Mouse (Mus musculus): ENCODE results near the gene Kdm6a. TPM values are rescaled to one million over a fixed set of nuclear protein-coding genes. Genes with fewer than 3 reads are reported as not detected.

The Kdm6a gene
- total and polyA plus RNA-seq, 3 experiments = 19.6 to 20.1 TPM; not detected in 1

GRCm38 (mm10) chrX:18165121-18165520 is 2.7 kb downstream of the Kdm6a start (continued):
- no peak for TF ChIP-seq BHLHE40 (IDR thresholded peaks at IDR 0.05; ENCODE audit: borderline replicate concordance, low read depth, low read length)
- TF ChIP-seq CHD2 (IDR thresholded peaks at IDR 0.05; ENCODE audit: low read length) = no peak
- TF ChIP-seq POLR2AphosphoS5 (IDR thresholded peaks at IDR 0.05; ENCODE audit: borderline replicate concordance, low read depth, low read length) = no peak
- TF ChIP-seq SIN3A (IDR thresholded peaks at IDR 0.05; ENCODE audit: low read length) = peak; percentile 76
- TF ChIP-seq RAD21 (IDR thresholded peaks at IDR 0.05; ENCODE audit: low read depth, low read length) = no peak
- no peak for TF ChIP-seq ZC3H11A (IDR thresholded peaks at IDR 0.05; ENCODE audit: low read depth, low read length)
- TF ChIP-seq HCFC1 (IDR thresholded peaks at IDR 0.05; ENCODE audit: low read depth, low read length) = no peak
- TF ChIP-seq EP300 (IDR thresholded peaks at IDR 0.05; ENCODE audit: low read depth in 1 of 2, low read length in 2 of 2) = peak; percentile 10 to 16; a peak in 1 of 4 replicates
- no peak for TF ChIP-seq ZNF384 (IDR thresholded peaks at IDR 0.05; ENCODE audit: low read depth, low read length)
- TF ChIP-seq CTCF (IDR thresholded peaks at IDR 0.05 in 2 of 3, conservative IDR thresholded peaks at IDR 0.05 in 1 of 3; ENCODE audit: control insufficient read depth in 1 of 3, insufficient read depth in 1 of 3, low read depth in 2 of 3, low read length in 3 of 3, poor library complexity in 1 of 3, severe bottlenecking in 1 of 3) = no peak
- TF ChIP-seq MAFK (IDR thresholded peaks at IDR 0.05; ENCODE audit: borderline replicate concordance, low read depth, low read length) = no peak
- TF ChIP-seq ETS1 (IDR thresholded peaks at IDR 0.05; ENCODE audit: low read depth, low read length) = peak; percentile 59

- peak; percentile 57 for DNase-seq (ENCODE audit: low read depth, low spot score)
- peaks cover 4 to 10% of the 10 kb centered on the region in 2 experiments; a peak in 3 of 4 replicates for H3K4me1 ChIP-seq (ENCODE audit: control insufficient read depth in 1 of 2, insufficient read depth in 2 of 2, low read length in 2 of 2)
- no peak overlapping the region for H3K27ac ChIP-seq (ENCODE audit: control insufficient read depth, low read depth, low read length)
- H3K79me2 ChIP-seq (ENCODE audit: control insufficient read depth, insufficient read depth, low read length, poor library complexity) = peaks cover 49% of the 10 kb centered on the region
- no peaks in the 10 kb centered on the region for H3K9me3 ChIP-seq (replicated peaks; ENCODE audit: insufficient read depth, low read length)
- no peaks in the 10 kb centered on the region for H3K27me3 ChIP-seq (ENCODE audit: control insufficient read depth in 1 of 2, insufficient read depth in 2 of 2, low read length in 2 of 2)
- TF ChIP-seq ETS1 (IDR thresholded peaks at IDR 0.05; ENCODE audit: low read depth, low read length) (no peak), HCFC1 (IDR thresholded peaks at IDR 0.05; ENCODE audit: low read depth, low read length) (no peak), ZMIZ1 (IDR thresholded peaks at IDR 0.05; ENCODE audit: low read depth, low read length) (no peak), NRF1 (IDR thresholded peaks at IDR 0.05; ENCODE audit: insufficient read depth, low read depth, low read length, poor library complexity, severe bottlenecking) (no peak), SMC3 (IDR thresholded peaks at IDR 0.05; ENCODE audit: low read depth, low read length) (no peak), BHLHE40 (IDR thresholded peaks at IDR 0.05; ENCODE audit: borderline replicate concordance, low read depth, low read length) (no peak), CTCF (IDR thresholded peaks at IDR 0.05 in 2 of 3, conservative IDR thresholded peaks at IDR 0.05 in 1 of 3; ENCODE audit: control insufficient read depth in 1 of 3, insufficient read depth in 1 of 3, low read depth in 2 of 3, low read length in 3 of 3, poor library complexity in 1 of 3, severe bottlenecking in 1 of 3) (no peak), KAT2A (conservative IDR thresholded peaks at IDR 0.05; ENCODE audit: low read depth, low read length) (no peak), ZNF384 (IDR thresholded peaks at IDR 0.05; ENCODE audit: low read depth, low read length) (no peak), TAL1 (IDR thresholded peaks at IDR 0.05; ENCODE audit: low read length) (no peak), USF2 (IDR thresholded peaks at IDR 0.05; ENCODE audit: borderline replicate concordance in 1 of 2, insufficient read depth in 1 of 2, low read depth in 1 of 2, low read length in 2 of 2) (no peak), TBP (IDR thresholded peaks at IDR 0.05; ENCODE audit: low read depth, low read length) (no peak), MXI1 (IDR thresholded peaks at IDR 0.05; ENCODE audit: low read depth, low read length) (no peak), CHD2 (IDR thresholded peaks at IDR 0.05; ENCODE audit: low read length) (no peak), ZKSCAN1 (IDR thresholded peaks at IDR 0.05; ENCODE audit: low read depth, low read length) (no peak), MEF2A (IDR thresholded peaks at IDR 0.05; ENCODE audit: extremely low read depth, insufficient replicate concordance, low read depth, low read length, poor library complexity, severe bottlenecking) (no peak), RCOR1 (IDR thresholded peaks at IDR 0.05; ENCODE audit: low read depth, low read length) (no peak), POLR2A (IDR thresholded peaks at IDR 0.05; ENCODE audit: control insufficient read depth in 1 of 2, insufficient read depth in 1 of 2, low read depth in 1 of 2, low read length in 2 of 2, poor library complexity in 1 of 2) (no peak), POLR2AphosphoS5 (IDR thresholded peaks at IDR 0.05; ENCODE audit: borderline replicate concordance, low read depth, low read length) (no peak)
- peaks cover 6 to 13% of the 10 kb centered on the region in 2 experiments; a peak in 3 of 4 replicates for H3K36me3 ChIP-seq (ENCODE audit: control insufficient read depth in 1 of 2, insufficient read depth in 2 of 2, low read length in 2 of 2)
- no peak overlapping the region for H3K9ac ChIP-seq (ENCODE audit: control insufficient read depth, low read depth, low read length, poor library complexity, severe bottlenecking)
- H3K4me3 ChIP-seq (ENCODE audit: control insufficient read depth in 1 of 2, insufficient read depth in 1 of 2, low read depth in 2 of 2, low read length in 2 of 2) = no peak overlapping the region
Measured at GRCm38 (mm10) chrX:18166961-18167360, 4.6 kb downstream of the Kdm6a start.

All from MEL (cell line).